Mouse (Mus musculus): Measurements from ENCODE around the gene Mxd1. TPM values are rescaled to one million over a fixed set of nuclear protein-coding genes. Genes with fewer than 3 reads are reported as not detected.

Gene Mxd1
- polyA plus RNA-seq, 1 experiment from 2014 or later, result 24.5 TPM

DNA sequence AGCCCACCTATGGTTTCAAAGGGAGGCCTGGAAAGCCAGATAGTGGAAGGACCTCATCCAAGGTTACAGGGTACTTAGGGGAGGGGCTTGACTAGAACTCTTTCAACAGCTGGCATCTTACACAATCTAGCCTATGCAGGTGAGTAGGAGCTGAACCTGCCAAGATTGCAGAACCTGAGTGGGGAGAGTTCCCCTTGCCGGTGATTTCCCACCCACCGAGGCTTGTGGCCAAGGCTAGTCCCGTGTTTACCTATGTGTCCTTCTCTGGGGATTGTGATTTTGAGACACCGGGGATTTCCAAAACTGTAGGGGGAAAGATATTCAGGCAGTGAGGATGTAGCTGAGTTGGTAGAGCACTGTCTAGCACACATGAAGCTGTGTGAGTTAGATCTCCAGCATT lies 53.7 kb downstream of the Mxd1 start:
- Histone ChIP-seq H3K9ac (no peak overlapping the region), H3K36me3 (replicated peaks) (no peaks in the 10 kb centered on the region), H3K27me3 (replicated peaks) (no peaks in the 10 kb centered on the region), H3K4me1 (no peaks in the 10 kb centered on the region), H3K9me3 (no peaks in the 10 kb centered on the region), H3K4me2 (no peak overlapping the region), H3K27ac (no peak overlapping the region), H3K4me3 (no peak overlapping the region)
- ATAC-seq (replicated peaks), result no peak
- whole genome bisulfite sequencing, result 89% methylated on average over 4 of the region's 4 CpGs

DNA sequence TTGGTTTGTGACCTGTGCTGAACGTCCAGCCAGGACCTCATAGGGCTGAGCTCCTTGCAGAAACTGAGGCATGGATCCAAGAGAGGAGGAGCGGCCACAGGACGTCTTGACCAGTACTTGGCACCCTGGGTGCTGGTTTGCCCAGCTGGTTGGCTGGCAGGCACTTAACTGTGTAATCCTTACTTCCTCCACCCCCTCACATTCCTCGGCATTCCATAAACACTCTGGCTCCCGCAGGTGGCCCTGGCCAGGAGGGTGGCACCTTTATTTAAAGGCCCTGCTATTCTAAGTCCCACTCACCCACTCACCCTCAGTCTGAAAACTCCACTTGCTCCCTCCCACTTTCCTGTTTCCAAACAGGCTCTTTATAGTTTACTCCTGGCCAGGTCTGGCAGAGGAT lies 58.2 kb downstream of the Mxd1 start:
- H3K4me3 ChIP-seq, result no peak overlapping the region
- no peak overlapping the region for H3K27ac ChIP-seq
- no peak overlapping the region for H3K4me2 ChIP-seq
- no peaks in the 10 kb centered on the region for H3K4me1 ChIP-seq
- H3K36me3 ChIP-seq (replicated peaks), result no peaks in the 10 kb centered on the region
- 71% methylated on average over 5 of the region's 5 CpGs for WGBS
- H3K27me3 ChIP-seq (replicated peaks), result no peaks in the 10 kb centered on the region
- no peak for ATAC-seq (replicated peaks)
- H3K9me3 ChIP-seq, result no peaks in the 10 kb centered on the region
- H3K9ac ChIP-seq, result no peak overlapping the region

DNA sequence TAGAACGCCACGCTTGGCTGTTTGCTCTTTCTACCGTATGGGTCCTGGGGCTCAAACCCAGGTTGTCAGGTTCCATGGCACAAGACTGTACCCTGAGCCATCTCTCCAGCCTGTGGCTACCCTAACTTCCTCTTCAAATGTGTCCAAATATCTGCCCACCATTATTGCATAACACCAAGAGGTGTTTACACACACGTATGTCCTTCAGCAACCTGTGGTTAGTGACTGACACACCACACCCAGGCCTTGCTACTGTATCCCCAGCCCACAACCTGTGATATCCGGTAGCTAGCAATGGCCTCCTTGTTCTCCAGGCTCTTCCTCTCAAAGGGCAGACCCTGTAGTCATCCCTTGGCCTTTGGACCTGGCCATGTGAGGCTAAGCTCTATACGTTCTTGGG lies 59.7 kb downstream of the Mxd1 start:
- H3K27me3 ChIP-seq (replicated peaks), result no peaks in the 10 kb centered on the region
- no peaks in the 10 kb centered on the region for H3K36me3 ChIP-seq (replicated peaks)
- H3K9me3 ChIP-seq, result no peaks in the 10 kb centered on the region
- no peak overlapping the region for H3K27ac ChIP-seq
- no peak overlapping the region for H3K4me2 ChIP-seq
- H3K4me1 ChIP-seq, result no peaks in the 10 kb centered on the region
- ATAC-seq (replicated peaks), result no peak
- no peak overlapping the region for H3K9ac ChIP-seq
- WGBS, result 93% methylated on average over 6 of the region's 6 CpGs
- no peak overlapping the region for H3K4me3 ChIP-seq

DNA sequence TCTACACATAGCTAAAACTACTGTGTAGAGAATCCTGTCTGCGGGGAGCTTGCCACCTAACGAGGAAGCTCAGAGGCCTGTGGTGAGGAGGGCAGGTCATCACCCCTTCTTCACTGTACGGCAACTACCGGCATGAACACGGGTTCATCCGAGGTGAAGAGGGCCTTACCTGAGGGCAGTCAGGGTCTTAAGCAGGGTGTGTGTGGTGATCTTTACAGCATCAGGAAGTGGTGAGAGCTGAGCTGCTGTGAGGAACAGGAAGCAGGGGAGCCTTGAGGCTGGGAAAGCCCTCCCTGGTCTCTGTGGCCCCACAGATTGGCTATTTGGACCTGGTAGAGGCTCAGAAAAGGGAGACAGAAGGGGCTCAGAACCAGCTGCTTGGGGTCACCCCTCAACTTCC lies 61.5 kb downstream of the Mxd1 start:
- no peak overlapping the region for H3K9ac ChIP-seq
- ATAC-seq (replicated peaks), result no peak
- no peak overlapping the region for H3K27ac ChIP-seq
- WGBS, result 80% methylated on average over 6 of the region's 6 CpGs
- H3K9me3 ChIP-seq, result no peaks in the 10 kb centered on the region
- H3K4me3 ChIP-seq, result no peak overlapping the region
- no peaks in the 10 kb centered on the region for H3K4me1 ChIP-seq
- H3K4me2 ChIP-seq, result no peak overlapping the region
- no peaks in the 10 kb centered on the region for H3K27me3 ChIP-seq (replicated peaks)
- no peaks in the 10 kb centered on the region for H3K36me3 ChIP-seq (replicated peaks)

DNA sequence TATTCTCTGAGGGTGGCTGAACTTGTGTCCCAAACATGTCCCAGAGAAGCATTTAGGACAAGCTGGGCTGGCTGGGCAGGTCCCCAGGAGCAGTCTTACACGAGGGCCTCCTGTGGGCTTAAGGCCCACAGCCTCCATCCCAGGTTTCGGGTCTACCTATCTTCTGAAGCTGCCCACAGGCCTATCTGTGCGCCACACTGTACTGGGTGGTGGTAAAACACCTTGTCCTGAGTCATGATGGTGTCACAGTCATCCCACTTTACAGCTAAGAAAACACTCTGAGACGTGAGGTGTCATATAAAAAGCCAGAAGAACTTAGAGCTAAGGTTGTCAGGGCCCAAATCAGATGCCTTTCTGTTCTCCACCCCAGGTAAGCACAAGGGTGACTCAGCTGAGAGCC lies 62.7 kb downstream of the Mxd1 start:
- Histone ChIP-seq H3K9me3 (no peaks in the 10 kb centered on the region), H3K4me3 (no peak overlapping the region), H3K9ac (no peak overlapping the region), H3K27ac (no peak overlapping the region), H3K4me1 (no peaks in the 10 kb centered on the region), H3K4me2 (no peak overlapping the region), H3K36me3 (replicated peaks) (no peaks in the 10 kb centered on the region), H3K27me3 (replicated peaks) (no peaks in the 10 kb centered on the region)
- no peak for ATAC-seq (replicated peaks)
- 80% methylated on average over 4 of the region's 4 CpGs for WGBS

DNA sequence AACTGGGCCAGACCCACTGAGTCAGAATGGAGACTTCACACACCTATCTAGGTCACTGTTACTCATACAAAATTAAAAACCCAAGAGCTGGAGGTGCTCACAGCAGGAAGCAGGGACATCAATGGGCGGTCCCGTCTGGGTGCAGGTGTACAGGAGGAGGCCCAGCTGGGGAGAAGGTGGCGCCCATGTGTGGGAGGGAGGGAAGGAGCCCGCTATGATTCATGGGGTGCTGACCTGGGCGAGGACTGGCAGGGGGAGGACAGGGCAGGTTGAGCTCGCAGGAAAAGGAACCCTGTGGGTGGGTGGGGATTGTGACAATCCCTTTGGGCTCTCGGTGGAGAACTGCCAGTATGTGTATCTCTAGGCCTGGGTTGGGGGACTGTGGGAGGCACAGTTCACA lies 63.7 kb downstream of the Mxd1 start:
- H3K4me2 ChIP-seq, result no peak overlapping the region
- H3K9me3 ChIP-seq, result no peaks in the 10 kb centered on the region
- H3K27me3 ChIP-seq (replicated peaks), result no peaks in the 10 kb centered on the region
- H3K4me1 ChIP-seq, result no peaks in the 10 kb centered on the region
- no peaks in the 10 kb centered on the region for H3K36me3 ChIP-seq (replicated peaks)
- no peak overlapping the region for H3K4me3 ChIP-seq
- H3K9ac ChIP-seq, result no peak overlapping the region
- no peak for ATAC-seq (replicated peaks)
- WGBS, result 71% methylated on average over 7 of the region's 7 CpGs
- no peak overlapping the region for H3K27ac ChIP-seq

DNA sequence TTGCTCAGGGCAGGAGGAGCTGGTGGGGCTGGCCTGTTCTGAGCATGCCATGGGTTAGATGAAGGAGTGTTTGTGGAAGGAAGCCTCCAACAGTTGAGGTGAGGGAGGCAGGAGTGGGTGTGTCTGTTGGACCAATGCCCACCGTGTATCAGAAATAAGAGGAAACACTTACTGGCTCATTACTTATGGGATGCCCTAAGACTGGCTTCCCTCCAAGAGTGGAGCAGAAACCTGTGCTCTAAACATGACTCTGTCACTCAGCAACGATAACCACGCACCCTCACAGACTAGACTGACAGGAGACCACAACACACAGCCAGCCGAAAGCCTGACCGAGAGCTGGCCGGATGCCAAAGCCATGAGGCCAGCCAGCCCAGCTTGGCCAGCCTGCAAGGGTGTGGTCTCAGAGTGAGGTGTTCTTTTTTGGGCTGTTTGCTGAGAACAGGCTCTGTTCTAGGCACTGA lies 69.0 kb downstream of the Mxd1 start:
- no peaks in the 10 kb centered on the region for H3K36me3 ChIP-seq (replicated peaks)
- no peak for ATAC-seq (replicated peaks)
- H3K27me3 ChIP-seq (replicated peaks), result no peaks in the 10 kb centered on the region
- H3K27ac ChIP-seq, result no peak overlapping the region
- no peak overlapping the region for H3K4me3 ChIP-seq
- H3K9me3 ChIP-seq, result no peaks in the 10 kb centered on the region
- H3K4me2 ChIP-seq, result no peak overlapping the region
- H3K9ac ChIP-seq, result no peak overlapping the region
- H3K4me1 ChIP-seq, result no peaks in the 10 kb centered on the region
- WGBS, result 70% methylated on average over 6 of the region's 6 CpGs

DNA sequence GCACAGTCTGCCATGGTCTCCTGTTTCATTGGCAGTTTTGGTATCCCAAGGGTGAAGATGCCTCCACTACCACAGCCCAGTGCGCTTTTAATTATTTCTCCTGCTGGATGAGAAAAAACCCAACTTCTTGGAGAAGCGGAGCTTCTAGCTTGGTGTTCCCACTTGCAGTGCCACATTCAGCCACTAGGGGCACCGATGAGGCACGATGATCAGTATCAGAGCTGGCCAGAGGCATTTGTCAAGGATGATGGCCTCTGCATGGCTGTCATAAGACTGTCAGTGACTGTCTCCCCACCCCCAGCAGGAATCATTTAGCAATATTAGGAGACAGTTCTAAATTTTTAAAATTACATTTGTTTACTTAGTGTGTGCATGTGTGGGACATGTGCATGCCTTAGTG lies 69.8 kb downstream of the Mxd1 start:
- no peak overlapping the region for H3K9ac ChIP-seq
- no peaks in the 10 kb centered on the region for H3K4me1 ChIP-seq
- no peak overlapping the region for H3K27ac ChIP-seq
- H3K27me3 ChIP-seq (replicated peaks), result no peaks in the 10 kb centered on the region
- ATAC-seq (replicated peaks), result no peak
- WGBS, result 23% methylated on average over 4 of the region's 4 CpGs
- no peak overlapping the region for H3K4me2 ChIP-seq
- no peak overlapping the region for H3K4me3 ChIP-seq
- no peaks in the 10 kb centered on the region for H3K9me3 ChIP-seq
- no peaks in the 10 kb centered on the region for H3K36me3 ChIP-seq (replicated peaks)

DNA sequence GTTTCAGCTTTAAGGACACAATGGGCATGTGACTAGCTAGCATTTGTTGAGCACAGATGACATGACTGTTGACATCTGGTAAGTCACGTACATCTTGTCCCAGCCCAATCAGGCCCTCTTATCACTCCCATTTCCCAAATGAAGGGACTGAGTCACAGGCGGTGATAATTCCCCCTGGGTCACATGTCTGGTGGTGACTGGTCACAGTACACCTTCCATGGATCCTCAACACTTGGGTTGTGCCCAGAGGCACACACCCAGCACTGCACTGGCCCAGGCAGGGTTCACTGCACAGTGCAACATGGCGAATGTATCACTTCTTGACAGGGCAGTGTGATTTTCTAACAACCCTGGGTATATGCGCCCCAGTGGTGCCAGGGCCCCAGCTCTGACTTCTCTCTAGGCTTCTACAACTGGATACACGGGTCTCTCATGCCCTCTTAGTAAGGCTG lies 70.2 kb downstream of the Mxd1 start:
- no peak overlapping the region for H3K4me3 ChIP-seq
- no peak overlapping the region for H3K9ac ChIP-seq
- no peaks in the 10 kb centered on the region for H3K36me3 ChIP-seq (replicated peaks)
- H3K27ac ChIP-seq, result no peak overlapping the region
- no peak overlapping the region for H3K4me2 ChIP-seq
- no peaks in the 10 kb centered on the region for H3K9me3 ChIP-seq
- no peaks in the 10 kb centered on the region for H3K27me3 ChIP-seq (replicated peaks)
- 81% methylated on average over 5 of the region's 5 CpGs for WGBS
- H3K4me1 ChIP-seq, result no peaks in the 10 kb centered on the region
- ATAC-seq (replicated peaks), result no peak; the same call in 1 of the 2 replicates

Other genes with a start within 250 kb of the Mxd1 start
- not detected in 2 replicates for gene Gm44790, start 242.5 kb downstream of the Mxd1 start, polyA plus RNA-seq (2015; fragmentation: Nextera tagmentation; extraction: Ambion mirVana)
- 25.2 and 25.8 TPM in 2 replicates for gene C87436, start 230.8 kb downstream of the Mxd1 start, polyA plus RNA-seq (2015; fragmentation: Nextera tagmentation; extraction: Ambion mirVana)
- gene Pcbp1, start 142.8 kb downstream of the Mxd1 start, polyA plus RNA-seq (2015; fragmentation: Nextera tagmentation; extraction: Ambion mirVana), result 339 and 344 TPM in 2 replicates
- gene Asprv1, start 41.0 kb downstream of the Mxd1 start, polyA plus RNA-seq (2015; fragmentation: Nextera tagmentation; extraction: Ambion mirVana), result 0.47 and 1.7 TPM in 2 replicates
- 91.5 and 92.0 TPM in 2 replicates for gene Snrnp27, start 15.4 kb upstream of the Mxd1 start, polyA plus RNA-seq (2015; fragmentation: Nextera tagmentation; extraction: Ambion mirVana)
- 33.8 and 34.5 TPM in 2 replicates for gene Gmcl1, start 64.2 kb upstream of the Mxd1 start, polyA plus RNA-seq (2015; fragmentation: Nextera tagmentation; extraction: Ambion mirVana)
- 5.5 and 5.9 TPM in 2 replicates for gene Anxa4, start 124.4 kb upstream of the Mxd1 start, polyA plus RNA-seq (2015; fragmentation: Nextera tagmentation; extraction: Ambion mirVana)
- 44.0 and 51.8 TPM in 2 replicates for gene Aak1, start 180.4 kb upstream of the Mxd1 start, polyA plus RNA-seq (2015; fragmentation: Nextera tagmentation; extraction: Ambion mirVana)

Measured in midbrain, embryonic 15.5 days (tissue).